Mouse (Mus musculus) lung, postnatal 14 days (tissue): ENCODE measurements at regions not wholly inside any gene's neighbourhood (a gene's known extent, or its start where the extent isn't known, plus 50 kb on each side); places are given as distances from the start of the nearest gene placed in this dataset.
A peak's percentile ranks its signal among the peaks of the same experiment; 100 is the strongest.
"Not testable (repeated sequence)": the region's sequence is repeated elsewhere in the genome, so short reads cannot be mapped to it uniquely, and the experiment has no call there.

ENCODE experiments used
- DNase-seq: peaks from one replicate; pipeline ENCODE4 v3.0.0; 2021

- DNase-seq, result no peak
These were observed 604.6 kb downstream of the Dcdc2c start for GRCm38 (mm10) chr12:27947646-27948045.

GRCm38 (mm10) chr12:27946866-27947459 lies 604.6 kb upstream of the Sox11 start:
- DNase-seq, result no peak

GRCm38 (mm10) chr12:27945411-27945810 lies 603.0 kb upstream of the Sox11 start:
- no peak for DNase-seq

GRCm38 (mm10) chr12:27941053-27941452 lies 598.7 kb upstream of the Sox11 start:
- no peak for DNase-seq

GRCm38 (mm10) chr12:27932382-27933140 lies 590.2 kb upstream of the Sox11 start:
- DNase-seq, result no peak

- no peak for DNase-seq
These were observed 586.1 kb upstream of the Sox11 start for GRCm38 (mm10) chr12:27928366-27928963.

GRCm38 (mm10) chr12:27926730-27927129 lies 584.4 kb upstream of the Sox11 start:
- DNase-seq, result no peak

GRCm38 (mm10) chr12:27920607-27921006 lies 578.2 kb upstream of the Sox11 start:
- DNase-seq, result no peak

GRCm38 (mm10) chr12:27916401-27916920 lies 574.1 kb upstream of the Sox11 start:
- peak; percentile 12 for DNase-seq

GRCm38 (mm10) chr12:27909417-27910100 lies 567.2 kb upstream of the Sox11 start:
- DNase-seq, result no peak

- not testable (repeated sequence) for DNase-seq
These were observed 554.3 kb upstream of the Sox11 start for GRCm38 (mm10) chr12:27896682-27897081.

GRCm38 (mm10) chr12:27881720-27882119 lies 539.3 kb upstream of the Sox11 start:
- no peak for DNase-seq

GRCm38 (mm10) chr12:27866421-27866820 lies 524.0 kb upstream of the Sox11 start:
- DNase-seq, result no peak

- peak; percentile 24 for DNase-seq
These were observed 507.2 kb upstream of the Sox11 start for GRCm38 (mm10) chr12:27849537-27849936.

- no peak for DNase-seq
These were observed 506.7 kb upstream of the Sox11 start for GRCm38 (mm10) chr12:27849099-27849498.

GRCm38 (mm10) chr12:27848141-27848540 lies 505.8 kb upstream of the Sox11 start:
- no peak for DNase-seq

- DNase-seq, result no peak
These were observed 505.0 kb upstream of the Sox11 start for GRCm38 (mm10) chr12:27847397-27847796.

- no peak for DNase-seq
These were observed 502.6 kb upstream of the Sox11 start for GRCm38 (mm10) chr12:27844958-27845357.

- no peak for DNase-seq
These were observed 496.6 kb upstream of the Sox11 start for GRCm38 (mm10) chr12:27838955-27839354.

GRCm38 (mm10) chr12:27838384-27838783 lies 496.0 kb upstream of the Sox11 start:
- DNase-seq, result no peak

GRCm38 (mm10) chr12:27826208-27826607 lies 483.8 kb upstream of the Sox11 start:
- peak; percentile 1 for DNase-seq

GRCm38 (mm10) chr12:27823392-27823791 lies 481.0 kb upstream of the Sox11 start:
- DNase-seq, result no peak

- DNase-seq, result no peak
These were observed 454.3 kb upstream of the Sox11 start for GRCm38 (mm10) chr12:27796642-27797041.
